Mouse (Mus musculus): ENCODE measurements around the gene Aff3. TPM values are rescaled to one million over a fixed set of nuclear protein-coding genes. Genes with fewer than 3 reads are reported as not detected.

Gene Aff3
- total RNA-seq, 1 experiment = 1.7 TPM

DNA sequence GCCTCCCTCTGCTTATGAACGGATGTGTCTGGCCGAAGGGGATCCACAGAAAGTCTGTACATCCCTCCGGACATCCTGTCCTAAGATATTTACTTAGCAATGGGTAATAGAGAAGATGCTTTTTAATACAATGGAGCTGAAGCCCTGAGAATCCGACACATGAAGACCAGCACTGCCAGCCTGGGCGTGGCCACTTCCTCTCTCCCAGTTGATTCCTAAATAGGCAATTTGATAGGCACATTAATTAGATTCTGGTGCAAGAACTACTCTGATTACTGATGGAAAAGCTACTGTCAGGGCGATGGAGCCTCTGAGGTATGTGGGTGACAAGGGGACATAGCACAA is 224.3 kb downstream of the Aff3 start:
- Histone ChIP-seq H3K27ac (ENCODE audit: insufficient read depth, low read depth, low read length, poor library complexity, severe bottlenecking) (no peak overlapping the region), H3K9me3 (ENCODE audit: control insufficient read depth, insufficient read depth, low read depth, low read length) (no peaks in the 10 kb centered on the region), H3K4me3 (ENCODE audit: insufficient read depth in 1 of 2, low read depth in 1 of 2, low read length in 2 of 2, poor library complexity in 1 of 2, severe bottlenecking in 1 of 2) (no peak overlapping the region), H3K9ac (ENCODE audit: insufficient read depth, low read depth, low read length, poor library complexity, severe bottlenecking) (no peak overlapping the region), H3K36me3 (ENCODE audit: control insufficient read depth, insufficient read depth, low read length, poor library complexity, severe bottlenecking) (no peaks in the 10 kb centered on the region), H3K4me1 (ENCODE audit: control insufficient read depth in 2 of 2, insufficient read depth in 2 of 2, low read length in 2 of 2, poor library complexity in 1 of 2) (0 out of 4 replicates have a peak, but pooled peaks cover 0 to 2% of the 10 kb centered on the region in 2 experiments)
- TF ChIP-seq MAFK (IDR thresholded peaks at IDR 0.05; ENCODE audit: insufficient read depth, low read depth, low read length) (no peak), ZC3H11A (IDR thresholded peaks at IDR 0.05; ENCODE audit: borderline replicate concordance, low read depth, low read length) (no peak), ZNF384 (IDR thresholded peaks at IDR 0.05; ENCODE audit: low read depth, low read length) (no peak), CHD2 (IDR thresholded peaks at IDR 0.05; ENCODE audit: low read depth, low read length) (no peak), HCFC1 (IDR thresholded peaks at IDR 0.05; ENCODE audit: borderline replicate concordance, insufficient read depth, low read length) (no peak)
- DNase-seq (ENCODE audit: low read depth, low spot score) = no peak
- in situ Hi-C loops (cut with MboI; ENCODE audit: low sequenced_read_pairs in 2 of 2, unreplicated experiment in 2 of 2) = no loop called here

DNA sequence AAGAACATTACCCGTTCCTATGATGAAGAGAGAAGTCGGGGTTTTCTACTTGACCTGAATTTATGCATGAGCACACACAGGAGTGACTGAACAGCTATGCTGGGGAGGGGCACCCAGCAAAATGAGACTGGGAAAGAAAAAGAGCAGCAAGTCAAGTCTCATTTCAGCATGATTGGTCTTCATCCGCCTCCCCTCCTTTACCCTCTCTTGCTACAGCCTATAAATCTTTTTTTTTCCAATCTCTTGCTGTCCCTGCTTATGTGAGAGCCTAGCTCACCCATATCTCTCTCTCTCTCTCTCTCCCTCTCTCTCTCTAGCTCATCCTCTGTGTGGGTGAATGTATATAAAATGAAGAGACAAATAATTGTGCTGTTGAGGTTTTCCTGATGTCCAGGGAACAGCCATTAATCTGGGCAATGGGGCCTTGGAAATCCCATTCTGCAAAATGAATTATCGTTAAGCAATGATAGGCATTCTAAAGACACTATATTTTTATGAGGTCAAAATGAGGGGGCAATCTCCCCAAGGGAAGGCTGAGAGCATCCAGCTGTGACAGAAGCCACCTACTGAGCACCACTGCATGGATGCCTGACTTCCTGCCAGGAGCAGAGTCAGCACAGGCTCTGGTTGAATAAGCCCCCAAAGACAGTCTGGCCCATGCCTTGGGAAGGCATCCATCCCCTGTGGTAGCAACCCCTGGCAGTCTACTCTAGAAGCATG is 224.8 kb downstream of the Aff3 start:
- H3K9me3 ChIP-seq (ENCODE audit: control insufficient read depth, insufficient read depth, low read depth, low read length) = no peaks in the 10 kb centered on the region
- no peak for TF ChIP-seq ZC3H11A (IDR thresholded peaks at IDR 0.05; ENCODE audit: borderline replicate concordance, low read depth, low read length)
- no peak for TF ChIP-seq CHD2 (IDR thresholded peaks at IDR 0.05; ENCODE audit: low read depth, low read length)
- no peak for TF ChIP-seq HCFC1 (IDR thresholded peaks at IDR 0.05; ENCODE audit: borderline replicate concordance, insufficient read depth, low read length)
- TF ChIP-seq ZNF384 (IDR thresholded peaks at IDR 0.05; ENCODE audit: low read depth, low read length) = no peak
- no peak for TF ChIP-seq MAFK (IDR thresholded peaks at IDR 0.05; ENCODE audit: insufficient read depth, low read depth, low read length)
- 0 out of 4 replicates have a peak, but pooled peaks cover 0 to 2% of the 10 kb centered on the region in 2 experiments for H3K4me1 ChIP-seq (ENCODE audit: control insufficient read depth in 2 of 2, insufficient read depth in 2 of 2, low read length in 2 of 2, poor library complexity in 1 of 2)
- H3K27ac ChIP-seq (ENCODE audit: insufficient read depth, low read depth, low read length, poor library complexity, severe bottlenecking) = no peak overlapping the region
- no peak for DNase-seq (ENCODE audit: low read depth, low spot score)
- no peak overlapping the region for H3K4me3 ChIP-seq (ENCODE audit: insufficient read depth in 1 of 2, low read depth in 1 of 2, low read length in 2 of 2, poor library complexity in 1 of 2, severe bottlenecking in 1 of 2)
- H3K36me3 ChIP-seq (ENCODE audit: control insufficient read depth, insufficient read depth, low read length, poor library complexity, severe bottlenecking) = no peaks in the 10 kb centered on the region
- in situ Hi-C loops (cut with MboI; ENCODE audit: low sequenced_read_pairs in 2 of 2, unreplicated experiment in 2 of 2) = no loop called here
- H3K9ac ChIP-seq (ENCODE audit: insufficient read depth, low read depth, low read length, poor library complexity, severe bottlenecking) = no peak overlapping the region

DNA sequence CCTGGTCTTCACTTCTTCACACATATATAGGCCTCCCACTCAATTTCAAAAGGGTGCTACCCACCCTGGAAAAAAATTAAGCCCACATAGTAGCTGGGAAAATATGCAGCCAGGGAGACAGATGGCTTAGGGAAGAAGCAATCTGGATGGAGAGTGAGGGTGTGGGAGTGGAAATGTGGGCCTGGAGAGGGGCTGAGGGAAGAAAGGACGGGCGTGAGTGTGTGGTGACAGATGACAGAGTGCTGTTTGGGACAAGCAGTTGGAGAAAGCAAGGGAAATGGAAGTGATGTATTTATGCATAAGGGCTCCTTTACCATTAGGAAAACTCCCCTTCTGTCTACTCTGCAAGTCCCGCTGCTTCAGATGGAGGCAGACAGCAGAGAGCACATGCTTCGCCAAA is 226.3 kb downstream of the Aff3 start:
- DNase-seq (ENCODE audit: low read depth, low spot score) = no peak
- Histone ChIP-seq H3K36me3 (ENCODE audit: control insufficient read depth, insufficient read depth, low read length, poor library complexity, severe bottlenecking) (no peaks in the 10 kb centered on the region), H3K4me1 (ENCODE audit: control insufficient read depth in 2 of 2, insufficient read depth in 2 of 2, low read length in 2 of 2, poor library complexity in 1 of 2) (0 out of 4 replicates have a peak, but pooled peaks cover 0 to 2% of the 10 kb centered on the region in 2 experiments), H3K9ac (ENCODE audit: insufficient read depth, low read depth, low read length, poor library complexity, severe bottlenecking) (no peak overlapping the region), H3K4me3 (ENCODE audit: insufficient read depth in 1 of 2, low read depth in 1 of 2, low read length in 2 of 2, poor library complexity in 1 of 2, severe bottlenecking in 1 of 2) (no peak overlapping the region), H3K9me3 (ENCODE audit: control insufficient read depth, insufficient read depth, low read depth, low read length) (no peaks in the 10 kb centered on the region), H3K27ac (ENCODE audit: insufficient read depth, low read depth, low read length, poor library complexity, severe bottlenecking) (no peak overlapping the region)
- no peak for TF ChIP-seq HCFC1 (IDR thresholded peaks at IDR 0.05; ENCODE audit: borderline replicate concordance, insufficient read depth, low read length)
- no peak for TF ChIP-seq CHD2 (IDR thresholded peaks at IDR 0.05; ENCODE audit: low read depth, low read length)
- no peak for TF ChIP-seq ZNF384 (IDR thresholded peaks at IDR 0.05; ENCODE audit: low read depth, low read length)
- TF ChIP-seq ZC3H11A (IDR thresholded peaks at IDR 0.05; ENCODE audit: borderline replicate concordance, low read depth, low read length) = no peak
- no peak for TF ChIP-seq MAFK (IDR thresholded peaks at IDR 0.05; ENCODE audit: insufficient read depth, low read depth, low read length)
- in situ Hi-C loops (cut with MboI; ENCODE audit: low sequenced_read_pairs in 2 of 2, unreplicated experiment in 2 of 2) = no loop called here

DNA sequence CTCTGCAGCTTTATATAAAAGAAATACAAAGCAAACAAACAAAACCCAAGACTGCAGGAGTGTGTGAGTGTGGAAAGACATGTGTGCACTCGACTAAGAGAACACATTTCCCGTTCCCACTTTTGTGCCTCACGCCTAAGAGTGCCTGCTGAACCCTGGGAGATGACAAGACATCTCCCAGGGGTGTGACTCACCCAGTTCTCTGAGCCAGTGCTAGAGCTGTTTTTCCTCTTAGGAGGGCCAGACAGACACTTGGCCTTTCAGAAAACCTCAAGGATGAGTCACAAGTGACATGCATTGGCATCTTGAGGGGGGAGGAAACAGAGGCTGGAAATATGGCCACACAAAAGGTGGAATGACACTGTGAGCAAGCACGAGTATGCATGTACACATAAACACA is 227.1 kb downstream of the Aff3 start:
- H3K9me3 ChIP-seq (ENCODE audit: control insufficient read depth, insufficient read depth, low read depth, low read length) = no peaks in the 10 kb centered on the region

More for the DNA sequence above, 227.1 kb downstream of the Aff3 start:
- no peak overlapping the region for H3K4me3 ChIP-seq (ENCODE audit: insufficient read depth in 1 of 2, low read depth in 1 of 2, low read length in 2 of 2, poor library complexity in 1 of 2, severe bottlenecking in 1 of 2)
- DNase-seq (ENCODE audit: low read depth, low spot score) = no peak
- no peak for TF ChIP-seq ZC3H11A (IDR thresholded peaks at IDR 0.05; ENCODE audit: borderline replicate concordance, low read depth, low read length)
- no peak for TF ChIP-seq HCFC1 (IDR thresholded peaks at IDR 0.05; ENCODE audit: borderline replicate concordance, insufficient read depth, low read length)
- no peak for TF ChIP-seq ZNF384 (IDR thresholded peaks at IDR 0.05; ENCODE audit: low read depth, low read length)
- no peak for TF ChIP-seq CHD2 (IDR thresholded peaks at IDR 0.05; ENCODE audit: low read depth, low read length)
- H3K27ac ChIP-seq (ENCODE audit: insufficient read depth, low read depth, low read length, poor library complexity, severe bottlenecking) = no peak overlapping the region
- no peaks in the 10 kb centered on the region for H3K36me3 ChIP-seq (ENCODE audit: control insufficient read depth, insufficient read depth, low read length, poor library complexity, severe bottlenecking)
- no peak overlapping the region for H3K9ac ChIP-seq (ENCODE audit: insufficient read depth, low read depth, low read length, poor library complexity, severe bottlenecking)
- in situ Hi-C loops (cut with MboI; ENCODE audit: low sequenced_read_pairs in 2 of 2, unreplicated experiment in 2 of 2) = no loop called here
- no peaks in the 10 kb centered on the region for H3K4me1 ChIP-seq (ENCODE audit: control insufficient read depth in 2 of 2, insufficient read depth in 2 of 2, low read length in 2 of 2, poor library complexity in 1 of 2)
